8 mouse cellular contexts compared by ENCODE assay signal in the genomic region with DNA sequence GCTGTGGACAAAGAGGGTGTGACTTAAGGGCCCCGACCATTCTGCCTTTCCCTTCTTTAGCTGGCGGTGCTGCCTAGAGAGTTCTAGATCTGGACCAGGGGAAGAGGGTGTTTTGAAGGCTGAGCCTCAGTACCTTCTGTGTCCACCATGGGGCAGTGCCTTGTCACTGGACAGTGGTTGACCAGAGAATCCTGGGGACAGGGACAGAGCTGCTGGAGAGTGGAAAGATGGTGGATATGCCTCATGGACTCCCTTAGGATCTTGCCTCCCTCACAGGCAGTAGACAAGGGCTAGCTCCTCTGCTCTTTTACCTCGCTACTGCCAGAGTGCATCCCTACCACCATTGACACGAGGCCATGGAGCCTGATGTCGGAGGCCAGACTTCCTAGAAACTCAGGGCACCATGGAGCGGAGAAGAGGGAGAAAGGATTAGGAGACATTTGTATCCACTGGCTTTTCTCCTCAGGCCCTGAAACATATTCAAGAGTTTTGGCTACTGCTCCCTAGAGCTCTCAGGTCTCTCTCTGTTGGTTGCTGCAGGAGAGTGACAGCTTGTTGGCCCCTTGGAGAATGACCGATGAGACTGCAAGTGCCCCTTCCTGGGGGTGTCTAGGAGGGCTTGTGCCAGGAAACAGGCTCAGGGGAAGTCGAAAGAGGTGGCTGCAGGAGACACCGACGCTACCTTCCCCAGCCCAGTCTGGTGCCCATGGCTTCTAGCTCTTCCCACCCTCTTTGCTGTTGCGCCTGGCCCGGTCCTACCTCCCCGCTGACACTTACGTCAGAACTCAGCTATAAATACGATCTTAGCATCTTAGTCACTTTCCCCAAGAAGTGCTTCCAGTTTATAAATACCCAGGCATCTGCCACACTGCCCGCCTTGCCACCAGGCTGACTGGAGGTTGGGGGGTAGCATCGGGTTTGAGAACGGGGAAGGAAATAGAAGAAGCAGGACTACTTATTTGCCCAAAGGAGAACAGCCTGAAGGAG. TPM values are rescaled to one million over a fixed set of nuclear protein-coding genes. Genes with fewer than 3 reads are reported as not detected.
DNase-seq lines count a peak whose midpoint lies in the region; ATAC-seq lines count a peak whose summit lies in the region.

A gene (minus strand): TSS at position 503 of the 987 bp plus-strand sequence.

- no peak for ATAC-seq in midbrain, embryonic 11.5 days (ENCODE audit: low FRiP score)

- H3K4me3 ChIP-seq in midbrain, embryonic 11.5 days (ENCODE audit: low read depth, low read length): no peak within 1 kb of the TSS
- H3K4me3 ChIP-seq in midbrain, embryonic 10.5 days: no peak within 1 kb of the TSS

- H3K27ac ChIP-seq in midbrain, embryonic 11.5 days (ENCODE audit: low read depth, low read length): no peak within 1 kb of the TSS
- no peak within 1 kb of the TSS for H3K27ac ChIP-seq in midbrain, embryonic 10.5 days (replicated peaks)

- H3K4me2 ChIP-seq in midbrain, embryonic 11.5 days: no peak within 1 kb of the TSS

- H3K27me3 ChIP-seq in midbrain, embryonic 11.5 days (ENCODE audit: control insufficient read depth, insufficient read depth, low read length): no peaks in the 10 kb centered on the region; the same call in 1 of the 2 replicates
- H3K27me3 ChIP-seq in midbrain, embryonic 10.5 days (ENCODE audit: low read depth, poor library complexity, severe bottlenecking): peaks cover 39% of the 10 kb centered on the region

- DNase-seq in embryo, embryonic 10 days (ENCODE audit: low spot score): peak; percentile 51
- no peak for DNase-seq in embryo, embryonic 9.5 days (ENCODE audit: extremely low spot score)
- DNase-seq in midbrain, embryonic 11.5 days (ENCODE audit: low spot score, missing footprints): peak; percentile 80
- no peak for DNase-seq in midbrain, embryonic 10.5 days (ENCODE audit: low spot score)
- peak; percentile 57 for DNase-seq in heart, postnatal 4 days
- peak; percentile 67 for DNase-seq in right cerebral cortex, postnatal 14 days
- DNase-seq in ovary, postnatal 14 days (ENCODE audit: low spot score): no peak
- DNase-seq in thymus, postnatal 10 days (ENCODE audit: low spot score in 2 of 2): no peak

- H3K9ac ChIP-seq in midbrain, embryonic 11.5 days (ENCODE audit: low read length): no peak within 1 kb of the TSS

- WGBS in midbrain, embryonic 11.5 days: 90% methylated on average over 18 of the region's 18 CpGs
- 87% methylated on average over 18 of the region's 18 CpGs for WGBS in midbrain, embryonic 10.5 days

- H3K36me3 ChIP-seq in midbrain, embryonic 11.5 days (ENCODE audit: control insufficient read depth, insufficient read depth, low read length): no peaks in the 10 kb centered on the region
- no peaks in the 10 kb centered on the region for H3K36me3 ChIP-seq in midbrain, embryonic 10.5 days

- peaks cover 3% of the 10 kb centered on the region for H3K4me1 ChIP-seq in midbrain, embryonic 11.5 days (ENCODE audit: control insufficient read depth, insufficient read depth, low read length)
- peaks cover 23% of the 10 kb centered on the region for H3K4me1 ChIP-seq in midbrain, embryonic 10.5 days

- no peaks in the 10 kb centered on the region for H3K9me3 ChIP-seq in midbrain, embryonic 11.5 days (ENCODE audit: control insufficient read depth, low read length)
- H3K9me3 ChIP-seq in midbrain, embryonic 10.5 days (replicated peaks): no peaks in the 10 kb centered on the region

RNA-seq across cellular contexts. Expression of the gene that starts here (rescaled TPM):
- polyA plus RNA-seq in midbrain, embryonic 11.5 days (2014; fragmentation: Nextera tagmentation; extraction: Ambion mirVana): not detected in 2 replicates
- polyA plus RNA-seq in midbrain, embryonic 10.5 days (2016; fragmentation: Nextera tagmentation; extraction: Ambion mirVana): 0.02 TPM in 1 of 2 replicates, not detected in the other
- not detected for total RNA-seq in heart, postnatal 4 days (2021)

Comparison
In these comparisons a context has a peak if more than half of its experiments do, and no peak if none do; other contexts are left out.
1. DNase-seq: peak in embryo, embryonic 10 days (single experiment) and right cerebral cortex, postnatal 14 days (single experiment); none in embryo, embryonic 9.5 days (single experiment), midbrain, embryonic 10.5 days (single experiment), ovary, postnatal 14 days (single experiment) and thymus, postnatal 10 days (0 of 2).
2. Peak in DNase-seq in midbrain, embryonic 11.5 days; RNA of the gene not detected or under 1 TPM.
3. Peak in DNase-seq in heart, postnatal 4 days; RNA of the gene not detected or under 1 TPM.